Mouse (Mus musculus): Measurements from ENCODE around the gene Sox6.
"Not testable (repeated sequence)": the region's sequence is repeated elsewhere in the genome, so short reads cannot be mapped to it uniquely, and the experiment has no call there.

Gene Sox6

DNA sequence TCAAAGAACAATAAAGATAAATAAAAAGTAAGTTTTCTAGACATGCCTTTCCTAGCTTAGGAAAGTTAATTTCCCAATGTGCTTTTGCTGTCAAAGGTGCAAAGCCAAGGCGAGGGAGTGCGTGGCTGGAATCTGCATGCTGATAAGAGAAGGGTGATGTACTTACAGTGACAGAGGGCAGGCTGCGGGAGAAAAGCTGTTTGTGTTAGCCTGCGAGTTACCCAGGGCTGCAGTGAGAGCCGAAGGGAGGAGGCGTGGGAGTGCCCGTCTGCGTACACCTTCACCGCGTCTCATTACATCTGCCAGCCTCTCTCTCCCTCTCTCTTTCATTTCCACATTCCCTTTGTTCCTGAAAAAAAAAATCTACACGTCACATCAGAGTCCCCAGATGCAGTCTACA lies at the start of gene Sox6:
Gene Sox6, minus strand, starts transcription at position 286 of the 400 bp plus-strand sequence.
- DNase-seq (ENCODE audit: inconsistent ontology term), result no peak

- not testable (repeated sequence) for DNase-seq (ENCODE audit: inconsistent ontology term)
Measured at GRCm38 (mm10) chr7:116084366-116084765, 45.8 kb upstream of the Sox6 start, which contains the start of gene Gm4353. Gm4353 (minus strand) TSS chr7:116084635.

DNA sequence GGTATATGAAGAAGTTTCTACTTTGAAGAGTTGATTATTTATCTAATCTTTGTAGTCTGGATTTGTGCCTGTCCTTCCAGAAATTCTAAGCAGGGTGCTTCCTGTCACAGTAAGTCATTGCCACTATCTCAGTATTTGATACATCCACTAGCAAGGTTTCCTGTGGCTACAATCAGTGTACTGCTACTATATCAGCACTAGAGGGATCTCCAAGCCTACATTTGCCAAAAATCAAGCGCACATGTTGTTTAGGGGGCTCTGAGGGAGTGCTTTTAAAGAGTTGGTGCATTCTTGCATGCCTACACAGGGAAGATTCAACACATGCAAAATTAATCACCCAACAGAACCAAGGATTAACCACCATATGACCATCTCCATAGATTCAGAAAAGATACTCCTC lies 22.1 kb upstream of the Sox6 start:
- DNase-seq (ENCODE audit: inconsistent ontology term), result no peak

DNA sequence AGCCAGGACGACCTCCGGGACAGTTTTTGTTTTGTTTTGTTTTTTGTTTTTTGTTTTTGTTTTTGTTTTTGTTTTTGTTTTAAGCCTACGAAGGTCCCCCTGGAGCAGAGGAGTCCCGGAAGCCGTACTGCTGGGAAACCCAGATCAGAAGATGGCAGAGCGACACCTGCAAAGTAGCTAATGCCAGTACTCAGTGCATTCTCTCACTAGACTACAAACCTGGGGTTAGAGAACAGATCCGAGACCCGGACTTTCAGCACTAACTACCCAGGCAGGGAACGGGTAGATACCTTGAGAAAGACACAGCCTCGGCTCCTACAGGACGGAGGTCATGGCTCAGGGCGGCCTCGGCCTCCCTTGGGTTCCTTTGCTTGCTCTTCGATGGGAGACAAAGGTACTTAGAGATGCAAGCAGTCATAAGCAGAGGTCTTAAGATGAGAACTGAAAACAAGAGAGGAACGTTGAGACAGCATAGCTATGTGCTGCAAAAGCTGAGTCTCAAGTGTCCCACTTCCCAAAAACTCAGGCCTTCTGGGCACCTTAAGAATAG lies 1.9 kb upstream of the Sox6 start:
- DNase-seq (ENCODE audit: inconsistent ontology term), result no peak

GRCm38 (mm10) chr7:116039538-116040466 lies 1.2 kb upstream of the Sox6 start:
- peak; percentile 83 for DNase-seq (ENCODE audit: inconsistent ontology term)

GRCm38 (mm10) chr7:116039196-116039537 lies 571 bp upstream of the Sox6 start, which contains the start of gene 1110004F10Rik:
1110004F10Rik (plus strand) TSS chr7:116039397.
- DNase-seq (ENCODE audit: inconsistent ontology term), result no peak

- DNase-seq (ENCODE audit: inconsistent ontology term), result no peak
Measured at GRCm38 (mm10) chr7:116038024-116038423, 572 bp downstream of the Sox6 start.

DNA sequence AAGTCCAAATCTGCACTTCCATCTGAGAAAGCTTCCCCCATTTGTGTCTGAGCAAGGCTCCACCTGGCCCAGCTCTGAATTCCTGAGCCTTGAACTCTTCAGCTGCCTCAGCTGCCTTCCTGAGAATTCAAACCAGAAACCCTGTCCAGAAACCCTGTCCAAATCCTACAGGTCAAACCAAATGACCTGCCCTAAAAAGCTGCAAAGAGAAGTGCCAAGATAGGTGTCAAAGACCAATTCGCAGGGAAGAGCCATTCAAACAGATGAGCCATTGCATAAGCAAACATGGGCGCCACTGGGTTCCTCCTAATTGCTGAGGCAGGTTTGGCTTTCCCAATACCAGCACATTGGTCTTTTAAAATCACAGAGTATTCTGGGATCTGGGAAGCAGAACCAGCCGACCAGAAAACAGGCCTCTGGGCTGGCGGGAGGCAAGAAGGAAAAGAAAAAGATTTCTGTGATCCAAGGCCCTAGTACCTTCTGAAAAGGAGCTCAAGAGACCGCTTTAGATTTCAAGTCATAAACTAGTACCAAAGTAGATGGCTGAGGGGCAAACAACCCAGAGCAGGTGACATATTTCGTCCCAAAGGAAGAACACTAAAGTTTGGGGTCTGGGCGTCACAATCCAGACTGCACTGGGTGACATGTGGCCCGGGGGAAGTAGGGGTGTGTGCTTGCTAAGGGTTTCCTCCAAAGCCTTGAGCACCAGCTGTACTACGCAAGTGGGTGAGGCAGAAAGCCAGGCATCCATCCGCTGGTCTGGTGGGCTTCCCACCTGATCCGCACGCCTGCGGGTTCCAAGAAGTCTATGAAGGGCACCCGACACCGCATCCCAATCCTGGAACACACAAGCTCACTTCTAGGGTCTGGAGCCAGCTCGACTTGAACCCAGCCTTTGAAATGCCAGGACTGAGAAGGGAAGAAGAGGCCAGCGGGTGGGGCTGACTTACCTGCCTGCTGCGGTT lies 1.7 kb downstream of the Sox6 start:
- no peak for DNase-seq (ENCODE audit: inconsistent ontology term)

DNA sequence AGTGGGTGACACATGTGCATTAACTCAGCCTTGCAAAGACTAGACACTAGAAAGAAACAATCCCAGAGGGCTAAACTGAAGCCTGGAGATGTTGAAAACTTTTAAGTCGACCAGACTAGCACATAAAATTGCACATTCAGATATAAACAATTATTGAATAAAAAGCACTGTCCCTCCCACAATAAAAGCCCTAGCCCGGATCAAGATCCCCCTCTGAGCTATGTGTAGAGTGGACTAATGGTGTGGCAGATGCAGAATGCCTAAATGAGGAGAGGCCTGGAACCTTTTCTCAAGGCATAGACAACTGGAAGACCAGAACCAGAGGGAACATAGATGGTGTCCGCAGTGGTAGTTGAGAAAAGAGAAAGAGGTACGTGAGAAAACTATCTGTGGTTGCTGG lies 3.1 kb downstream of the Sox6 start:
- no peak for DNase-seq (ENCODE audit: inconsistent ontology term)

GRCm38 (mm10) chr7:116034282-116034758 lies 4.3 kb downstream of the Sox6 start:
- peak; percentile 96 for DNase-seq (ENCODE audit: inconsistent ontology term)

DNA sequence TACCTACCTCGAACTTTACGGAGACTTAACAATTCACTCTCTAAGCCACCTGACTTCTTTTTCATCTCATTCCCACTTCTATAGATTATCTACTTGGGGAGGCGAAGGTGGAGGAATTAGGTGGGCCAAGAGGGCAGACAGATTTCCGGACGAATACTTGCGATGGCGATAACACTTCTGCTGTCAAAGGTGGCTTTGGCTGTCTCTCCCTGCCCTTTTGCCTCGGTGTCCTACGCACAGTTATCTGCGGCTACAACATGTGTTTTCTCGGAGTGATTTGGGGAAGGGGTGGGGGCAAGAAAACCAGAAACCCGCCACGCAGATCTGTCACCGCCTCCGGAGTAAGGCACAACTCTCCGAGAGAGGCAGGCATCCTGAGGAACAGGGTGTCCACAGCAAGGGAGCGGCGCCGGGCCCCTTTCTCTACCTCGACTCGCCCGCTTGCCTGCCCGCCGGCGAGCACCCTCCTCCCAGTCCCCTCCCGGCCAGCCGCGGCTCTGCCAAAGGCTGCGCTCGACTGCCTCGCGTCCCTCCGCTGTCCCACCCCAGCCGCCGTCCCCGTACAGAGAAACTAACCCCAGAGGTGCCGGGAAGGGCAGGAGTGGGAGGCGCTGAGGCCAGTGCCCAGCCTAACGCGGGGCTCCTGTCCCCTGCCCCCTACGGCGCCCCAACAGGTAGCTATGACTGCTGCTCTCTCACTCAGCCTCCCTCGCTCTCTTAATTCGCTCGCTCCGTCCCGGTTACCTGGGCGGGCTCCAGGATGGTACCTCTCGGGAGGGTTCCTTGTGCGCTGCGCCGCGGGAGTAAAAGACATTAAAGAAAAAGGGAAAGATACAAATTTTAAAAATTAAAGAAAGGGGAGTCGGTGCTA lies 5.0 kb downstream of the Sox6 start:
- DNase-seq (ENCODE audit: inconsistent ontology term), result peak; percentile 88

DNA sequence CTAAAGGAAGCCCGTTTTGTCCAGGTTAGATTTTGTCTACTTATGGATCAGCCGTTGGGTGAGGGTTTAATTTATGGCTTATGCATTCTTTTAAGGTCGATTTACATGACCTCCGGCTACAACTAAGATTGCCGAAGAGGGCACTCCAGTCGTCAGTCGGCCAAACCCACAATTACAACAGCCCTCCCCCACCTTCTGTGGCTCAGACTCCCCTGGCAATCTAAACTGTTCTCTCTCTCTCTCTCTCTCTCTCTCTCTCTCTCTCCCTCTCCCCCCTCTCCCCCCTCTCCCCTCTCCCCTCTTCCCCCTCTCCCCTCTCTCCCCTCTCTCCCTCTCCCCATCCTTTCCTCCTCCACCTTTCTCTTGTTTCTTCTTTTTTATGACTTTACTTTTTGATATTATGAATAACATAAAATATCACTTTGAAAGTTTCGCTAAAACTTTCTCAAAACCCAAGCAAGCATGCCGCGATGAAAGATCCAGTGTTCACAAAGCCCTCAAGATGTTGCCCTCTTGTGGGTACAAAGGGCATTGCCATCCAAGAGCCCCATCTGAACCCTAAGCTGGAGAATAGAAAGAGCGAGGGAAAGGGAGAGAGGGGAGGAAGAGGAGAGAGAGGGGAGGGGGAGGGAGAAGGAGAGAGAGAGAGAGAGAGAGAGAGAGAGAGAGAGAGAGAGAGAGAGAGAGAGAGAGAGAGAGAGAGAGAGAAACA lies 5.8 kb downstream of the Sox6 start:
- peak; percentile 91 for DNase-seq (ENCODE audit: inconsistent ontology term)

GRCm38 (mm10) chr7:116031718-116032595 lies 6.6 kb downstream of the Sox6 start:
- DNase-seq (ENCODE audit: inconsistent ontology term), result peak; percentile 76

DNA sequence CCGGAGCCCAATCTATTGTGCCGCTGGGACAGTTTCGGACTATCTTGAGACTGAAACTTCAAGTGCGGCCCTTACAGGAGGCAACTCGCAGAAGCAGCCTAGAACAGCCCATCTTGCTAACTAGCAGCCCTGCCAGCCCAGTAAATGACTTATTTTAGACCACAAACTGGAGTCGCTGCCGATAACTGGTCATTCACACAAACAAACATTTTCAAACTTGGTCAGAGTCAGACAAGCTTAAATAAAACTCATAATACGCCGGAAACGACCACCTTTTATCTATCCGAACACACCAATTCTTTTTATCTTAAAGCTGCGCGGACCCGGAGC lies 7.2 kb downstream of the Sox6 start:
- DNase-seq (ENCODE audit: inconsistent ontology term), result no peak

- DNase-seq (ENCODE audit: inconsistent ontology term), result peak; percentile 81
Measured at GRCm38 (mm10) chr7:116030597-116031387, 7.8 kb downstream of the Sox6 start.

DNA sequence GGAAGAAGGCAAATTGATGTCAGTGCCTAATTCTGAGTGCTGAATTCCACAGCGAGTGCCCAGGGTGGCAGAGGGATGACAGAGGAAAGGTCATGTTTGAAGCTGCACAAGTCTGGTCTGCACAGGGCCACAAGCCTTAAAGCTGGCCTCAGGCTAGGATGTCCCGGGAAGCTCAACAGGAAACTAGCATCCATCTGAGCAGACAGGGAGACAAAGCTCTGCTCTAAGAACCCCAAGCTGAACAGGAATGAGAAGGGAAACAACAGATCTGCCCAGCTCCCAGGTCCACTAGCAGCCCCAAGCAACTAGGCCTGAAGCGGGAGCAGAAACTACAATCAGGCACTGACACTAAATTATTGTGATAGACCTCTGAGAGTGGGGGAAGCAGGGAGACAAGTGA lies 8.6 kb downstream of the Sox6 start:
- DNase-seq (ENCODE audit: inconsistent ontology term), result peak; percentile 62

- no peak for DNase-seq (ENCODE audit: inconsistent ontology term)
Measured at GRCm38 (mm10) chr7:116002726-116003125, 35.9 kb downstream of the Sox6 start.

DNA sequence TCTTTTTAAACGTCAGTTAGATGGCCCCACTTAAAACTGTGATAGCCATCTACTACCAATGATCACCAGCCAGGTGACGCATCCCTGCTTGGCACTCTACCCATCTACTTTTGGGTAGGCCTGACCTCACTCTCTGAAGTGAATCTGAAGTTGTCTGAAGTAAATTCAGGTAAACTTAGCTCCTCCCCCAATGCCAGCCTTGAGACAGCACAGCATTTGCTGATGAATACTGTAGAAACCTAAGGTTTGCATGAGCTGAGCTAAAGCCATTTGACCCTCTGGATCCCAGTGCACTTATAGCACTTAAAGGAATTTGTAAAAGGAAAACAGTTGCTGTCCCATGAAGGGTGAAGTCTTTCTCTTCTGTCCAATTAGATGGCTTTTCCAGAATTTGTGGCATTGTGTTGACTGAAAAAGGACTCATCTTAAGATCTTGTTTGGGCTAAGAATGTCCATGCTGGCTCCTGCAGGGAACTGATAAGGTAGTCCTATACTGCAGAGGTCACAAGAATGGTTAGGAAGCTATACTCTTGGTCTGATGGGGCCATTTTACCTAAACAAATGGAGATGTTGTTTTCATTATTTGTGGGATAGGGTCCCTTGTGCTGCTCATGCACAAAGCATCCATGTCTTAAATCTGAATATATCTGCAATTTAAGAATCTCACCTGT lies 50.4 kb downstream of the Sox6 start:
- no peak for DNase-seq (ENCODE audit: inconsistent ontology term)

All from Muller cell, postnatal 12 days (primary cell).